Mouse (Mus musculus) forebrain, embryonic 16.5 days (tissue): ENCODE results near the gene Clec4f. TPM values are rescaled to one million over a fixed set of nuclear protein-coding genes. Genes with fewer than 3 reads are reported as not detected.
A peak's percentile ranks its signal among the peaks of the same experiment; 100 is the strongest.

Source experiments
- ATAC-seq: fragments of 200-750 bp; cut with Nextera tagmentation; 2 replicates; pipeline ENCODE4 v1.8.0; 2017; ENCODE audit warnings: mild to moderate bottlenecking, moderate library complexity
- H3K27ac ChIP-seq: fragments of 300-500 bp; sonication (generic); 2 replicates; pipeline ENCODE4 v1.5.1; 2014; ENCODE audit warnings: low read length, control low read depth
- H3K27me3 ChIP-seq: fragments of 300-500 bp; sonication (generic); replicated peaks from 2 replicates; pipeline ENCODE4 v1.6.1; 2014; ENCODE audit warnings: low read length; ENCODE audit not compliant: control insufficient read depth, insufficient read depth
- H3K36me3 ChIP-seq: fragments of 300-500 bp; sonication (generic); 2 replicates; pipeline ENCODE4 v1.6.1; 2014; ENCODE audit not compliant: control insufficient read depth, insufficient read depth
- H3K4me1 ChIP-seq: fragments of 300-500 bp; sonication (generic); replicated peaks from 2 replicates; pipeline ENCODE4 v1.6.1; 2014; ENCODE audit warnings: low read length; ENCODE audit not compliant: control insufficient read depth, insufficient read depth
- H3K4me2 ChIP-seq: fragments of 300-500 bp; sonication (generic); 2 replicates; pipeline ENCODE4 v1.6.1; 2014; ENCODE audit warnings: mild to moderate bottlenecking, low read length, control low read depth
- H3K4me3 ChIP-seq: fragments of 300-500 bp; sonication (generic); replicated peaks from 2 replicates; pipeline ENCODE4 v1.5.1; 2014; ENCODE audit warnings: mild to moderate bottlenecking, low read length, control low read depth
- H3K9ac ChIP-seq: fragments of 300-500 bp; sonication (generic); replicated peaks from 2 replicates; pipeline ENCODE4 v1.6.1; 2014; ENCODE audit warnings: low read depth, low read length, control low read depth
- H3K9me3 ChIP-seq: fragments of 300-500 bp; sonication (generic); 2 replicates; pipeline ENCODE4 v1.6.1; 2016; ENCODE audit warnings: low read length; ENCODE audit not compliant: control insufficient read depth
- WGBS: fragments of 180-500 bp; shearing (Covaris S2); extraction: QIAGEN DNeasy Blood & Tissue Kit; methylation state at CpG from one replicate; pipeline ENCODE4 v1.1.7; 2014; 5-methylcytosine and 5-hydroxymethylcytosine counted together
- polyA plus RNA-seq: library from polyadenylated mRNA; unstranded; fragments of >200 nt; fragmentation: Nextera tagmentation; extraction: Ambion mirVana; gene quantifications from 2 replicates; pipeline ENCODE4 v1.2.1, GENCODE M21; 2015

The Clec4f gene
- not detected in 2 replicates for polyA plus RNA-seq

DNA sequence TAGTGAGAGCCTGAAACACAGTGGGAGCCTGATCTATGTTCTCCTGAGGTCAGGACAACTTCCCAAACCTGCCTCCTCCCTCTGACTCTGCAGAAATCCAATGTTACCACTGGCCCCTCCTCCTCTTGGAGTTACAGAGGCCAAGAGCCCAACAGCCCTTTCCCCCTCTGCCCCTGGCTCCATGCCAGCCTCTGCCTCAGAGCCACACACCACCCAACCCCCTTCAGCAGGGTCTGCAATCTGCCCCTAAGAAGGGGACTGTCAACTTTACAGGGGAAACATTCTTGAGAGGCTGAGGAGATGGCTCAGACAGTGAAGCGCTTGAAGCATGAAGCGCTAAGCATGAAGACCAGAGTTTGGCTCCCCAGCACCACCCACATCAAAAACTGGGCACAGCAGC is at the start of gene Clec4f:
Clec4f (minus strand) TSS at position 101 of the 400 bp plus-strand sequence.
- Histone ChIP-seq H3K27ac (no peak within 1 kb of the TSS), H3K9me3 (no peaks in the 10 kb centered on the region), H3K4me1 (no peaks in the 10 kb centered on the region), H3K27me3 (no peaks in the 10 kb centered on the region), H3K36me3 (no peaks in the 10 kb centered on the region), H3K9ac (no peak within 1 kb of the TSS), H3K4me3 (no peak within 1 kb of the TSS), H3K4me2 (no peak within 1 kb of the TSS)
- WGBS: 87% methylated on average over 2 of the region's 2 CpGs
- ATAC-seq: no peak

- no peak overlapping the region for H3K4me2 ChIP-seq
- H3K36me3 ChIP-seq: no peaks in the 10 kb centered on the region
- H3K27me3 ChIP-seq: peaks cover 73% of the 10 kb centered on the region
- WGBS: 19% methylated on average over 5 of the region's 5 CpGs
- no peaks in the 10 kb centered on the region for H3K9me3 ChIP-seq
- H3K27ac ChIP-seq: no peak overlapping the region
- peaks cover 4% of the 10 kb centered on the region for H3K4me1 ChIP-seq
- H3K9ac ChIP-seq: no peak overlapping the region
- no peak overlapping the region for H3K4me3 ChIP-seq
- ATAC-seq: no peak
These were observed 48.7 kb upstream of the Clec4f start for GRCm38 (mm10) chr6:83704701-83705100.

GRCm38 (mm10) chr6:83704294-83704693 is 48.3 kb upstream of the Clec4f start:
- WGBS: 14% methylated on average over 1 of the region's 1 CpGs
- Histone ChIP-seq H3K4me3 (no peak overlapping the region), H3K36me3 (no peaks in the 10 kb centered on the region), H3K27me3 (peaks cover 74% of the 10 kb centered on the region), H3K4me2 (no peak overlapping the region), H3K27ac (no peak overlapping the region), H3K9me3 (no peaks in the 10 kb centered on the region), H3K4me1 (peaks cover 4% of the 10 kb centered on the region), H3K9ac (no peak overlapping the region)
- no peak for ATAC-seq

DNA sequence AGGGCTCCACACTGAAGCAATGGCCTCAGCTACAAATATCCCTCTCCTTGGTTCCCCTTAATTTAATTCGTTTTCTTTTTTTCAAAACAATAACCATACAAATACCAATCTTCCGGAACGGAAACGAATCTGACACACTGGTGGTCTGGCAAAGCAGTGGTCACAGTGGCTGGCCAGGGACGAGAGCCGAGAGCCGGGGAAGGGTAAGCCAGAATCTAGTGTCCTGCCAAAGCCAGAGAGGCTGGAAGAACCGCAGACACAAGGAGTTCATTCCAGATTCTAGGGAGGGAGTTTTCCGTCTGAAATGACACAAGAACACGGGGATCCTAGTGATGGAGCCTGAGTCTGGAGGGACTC is 47.7 kb upstream of the Clec4f start:
- H3K4me1 ChIP-seq: peaks cover 4% of the 10 kb centered on the region
- no peak overlapping the region for H3K4me3 ChIP-seq
- H3K9me3 ChIP-seq: no peaks in the 10 kb centered on the region
- H3K9ac ChIP-seq: no peak overlapping the region
- no peak for ATAC-seq
- under 1% methylated on average over 10 of the region's 10 CpGs for WGBS
- H3K4me2 ChIP-seq: no peak overlapping the region
- no peaks in the 10 kb centered on the region for H3K36me3 ChIP-seq
- peaks cover 75% of the 10 kb centered on the region for H3K27me3 ChIP-seq
- H3K27ac ChIP-seq: no peak overlapping the region

- H3K4me2 ChIP-seq: no peak overlapping the region
- no peaks in the 10 kb centered on the region for H3K36me3 ChIP-seq
- WGBS: 1% methylated on average over 27 of the region's 27 CpGs
- H3K27ac ChIP-seq: no peak overlapping the region
- H3K4me1 ChIP-seq: peaks cover 4% of the 10 kb centered on the region
- no peak overlapping the region for H3K4me3 ChIP-seq
- no peaks in the 10 kb centered on the region for H3K9me3 ChIP-seq
- H3K9ac ChIP-seq: no peak overlapping the region
- peaks cover 75% of the 10 kb centered on the region for H3K27me3 ChIP-seq
- ATAC-seq: no peak
These were observed 47.2 kb upstream of the Clec4f start for GRCm38 (mm10) chr6:83703000-83703721.

DNA sequence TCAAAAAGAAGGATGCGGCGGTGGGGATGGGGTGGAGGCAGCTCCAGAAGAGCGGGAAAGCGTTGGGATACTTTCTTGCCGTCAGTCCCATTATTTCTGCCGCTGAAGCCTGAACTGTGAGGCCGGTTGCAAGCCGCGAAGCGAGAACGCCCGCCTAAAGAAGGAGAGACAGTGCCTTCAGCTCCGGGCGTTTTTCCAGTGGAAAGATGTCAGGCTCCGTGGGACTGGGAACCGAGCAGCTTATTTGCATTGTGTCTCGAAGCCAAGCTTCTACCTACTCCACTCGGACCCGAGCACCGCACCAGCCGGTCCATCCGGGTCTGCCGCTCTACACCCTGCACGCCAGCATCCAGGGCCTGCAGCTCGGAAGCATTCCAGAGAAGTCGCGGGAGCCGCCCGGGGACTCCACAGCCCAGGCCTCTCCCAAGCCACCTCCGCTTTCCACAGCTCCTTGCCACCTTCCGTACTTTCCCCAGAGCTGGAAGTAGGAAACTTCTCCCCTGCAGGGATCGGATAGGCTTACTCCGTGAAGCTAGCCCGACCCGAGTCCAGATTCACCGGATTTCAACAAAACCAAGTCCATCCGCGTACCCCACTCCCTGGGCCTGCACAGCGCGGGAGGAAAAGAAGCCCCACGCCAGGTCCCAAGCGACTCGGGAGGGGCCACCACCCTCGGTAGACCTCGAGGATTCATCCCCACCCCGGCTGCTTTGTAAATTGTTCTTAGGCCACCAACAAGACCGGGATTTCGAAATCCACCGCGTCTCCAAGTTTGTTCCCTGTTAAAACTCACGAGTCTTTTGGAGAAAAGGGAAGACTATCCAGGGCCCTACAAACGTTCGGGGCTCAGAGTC is 46.4 kb upstream of the Clec4f start:
- WGBS: under 1% methylated on average over 53 of the region's 53 CpGs
- Histone ChIP-seq H3K9me3 (no peaks in the 10 kb centered on the region), H3K9ac (no peak overlapping the region), H3K4me1 (peaks cover 4% of the 10 kb centered on the region), H3K4me3 (no peak overlapping the region), H3K36me3 (no peaks in the 10 kb centered on the region), H3K4me2 (0 out of 2 replicates have a peak overlapping the region, but pooled peaks have one; percentile 9), H3K27me3 (peaks cover 75% of the 10 kb centered on the region), H3K27ac (no peak overlapping the region)
- ATAC-seq: no peak

DNA sequence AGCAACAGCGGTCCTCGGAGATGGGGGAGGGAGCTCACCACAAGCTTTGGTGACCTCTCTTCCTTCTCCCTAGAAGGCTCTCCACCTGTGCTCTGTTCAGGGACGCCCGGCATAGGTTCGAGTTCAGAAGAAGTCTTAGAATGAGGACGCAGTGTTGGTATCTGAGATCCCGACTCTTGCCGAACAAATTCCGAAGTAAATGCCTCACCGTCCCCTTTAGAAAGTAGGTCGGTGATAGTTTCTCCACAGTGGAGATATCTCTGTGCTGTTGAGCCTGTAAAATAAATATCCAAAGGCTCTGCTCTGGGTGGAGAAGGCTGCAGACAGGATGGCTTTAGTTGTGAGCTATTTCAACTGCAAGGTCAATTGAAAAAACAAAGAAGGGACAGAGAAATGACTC is 45.0 kb upstream of the Clec4f start:
- peaks cover 4% of the 10 kb centered on the region for H3K4me1 ChIP-seq
- H3K36me3 ChIP-seq: no peaks in the 10 kb centered on the region
- peaks cover 75% of the 10 kb centered on the region for H3K27me3 ChIP-seq
- no peak overlapping the region for H3K4me2 ChIP-seq
- WGBS: under 1% methylated on average over 11 of the region's 11 CpGs
- no peak overlapping the region for H3K9ac ChIP-seq
- H3K27ac ChIP-seq: no peak overlapping the region
- H3K9me3 ChIP-seq: no peaks in the 10 kb centered on the region
- no peak for ATAC-seq
- no peak overlapping the region for H3K4me3 ChIP-seq

DNA sequence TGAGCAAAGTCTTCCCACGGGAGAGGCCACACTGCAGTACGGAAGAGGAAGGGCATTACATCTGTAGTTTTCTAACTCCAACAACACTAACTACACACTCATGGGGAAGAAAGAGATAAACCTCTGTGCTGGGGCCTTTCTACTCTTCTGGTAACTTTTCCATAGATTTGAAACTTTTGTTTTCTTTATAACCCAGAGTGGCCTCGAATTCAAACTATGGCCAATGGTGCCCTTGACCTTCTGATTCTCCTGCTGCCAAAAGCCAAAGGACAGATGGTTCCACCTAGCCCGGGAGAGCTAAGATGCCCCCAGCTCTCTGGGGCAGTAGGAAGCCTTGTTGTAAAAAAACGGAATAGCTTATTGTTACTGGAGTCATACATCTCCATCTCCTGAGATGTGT is 44.0 kb upstream of the Clec4f start:
- no peak overlapping the region for H3K27ac ChIP-seq
- no peak overlapping the region for H3K4me3 ChIP-seq
- peaks cover 4% of the 10 kb centered on the region for H3K4me1 ChIP-seq
- H3K27me3 ChIP-seq: peaks cover 74% of the 10 kb centered on the region
- no peak for ATAC-seq
- WGBS: 3% methylated on average over 5 of the region's 5 CpGs
- H3K9ac ChIP-seq: no peak overlapping the region
- no peak overlapping the region for H3K4me2 ChIP-seq
- no peaks in the 10 kb centered on the region for H3K36me3 ChIP-seq
- H3K9me3 ChIP-seq: no peaks in the 10 kb centered on the region

DNA sequence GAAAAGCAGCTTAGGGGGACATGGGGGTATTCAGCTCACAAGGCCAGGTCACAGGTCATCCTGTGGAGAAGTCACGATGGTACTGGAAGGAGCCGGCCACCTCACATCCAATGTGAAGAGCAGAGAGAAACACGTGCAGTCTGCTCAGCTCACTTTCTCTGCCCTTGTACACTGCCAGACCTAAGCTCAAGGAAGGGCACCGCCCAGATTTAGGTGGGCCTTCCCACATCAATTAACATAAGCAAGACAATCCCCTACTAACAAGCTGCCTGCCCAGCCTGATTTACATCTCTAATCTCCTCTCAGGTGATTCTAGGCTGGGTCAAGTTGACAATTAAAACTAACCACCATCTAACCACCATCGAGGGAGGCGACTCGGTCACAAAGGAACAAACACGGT is 41.9 kb upstream of the Clec4f start:
- Histone ChIP-seq H3K9me3 (no peaks in the 10 kb centered on the region), H3K27ac (no peak overlapping the region), H3K4me3 (no peak overlapping the region), H3K4me2 (no peak overlapping the region), H3K4me1 (peaks cover 4% of the 10 kb centered on the region), H3K9ac (no peak overlapping the region), H3K27me3 (peaks cover 83% of the 10 kb centered on the region), H3K36me3 (no peaks in the 10 kb centered on the region)
- ATAC-seq: no peak
- WGBS: 3% methylated on average over 8 of the region's 8 CpGs
